Mouse (Mus musculus) G1E (cell line): ENCODE measurements around the gene Rnf167. TPM values are rescaled to one million over a fixed set of nuclear protein-coding genes. Genes with fewer than 3 reads are reported as not detected.

Experiments used
- ATAC-seq: 2 replicates; pipeline ENCODE4 v1.8.0; 2016; ENCODE audit warnings: mild to moderate bottlenecking; ENCODE audit not compliant: insufficient number of reproducible peaks, poor library complexity, low FRiP score, severe bottlenecking; ENCODE audit errors: extremely low read depth
- DNase-seq: peaks from one replicate; pipeline ENCODE4 v3.0.0; 2012; ENCODE audit warnings: low spot score
- H3K27me3 ChIP-seq: 2 replicates; pipeline ENCODE4 v1.6.1; 2012; ENCODE audit warnings: mild to moderate bottlenecking, low read length, inconsistent platforms; ENCODE audit not compliant: insufficient read depth
- H3K36me3 ChIP-seq: replicated peaks from 2 replicates; pipeline ENCODE3; 2012; ENCODE audit warnings: mild to moderate bottlenecking, inconsistent platforms
- H3K4me1 ChIP-seq: 2 replicates; pipeline ENCODE4 v1.6.1; 2012; ENCODE audit warnings: low read depth, low read length, inconsistent platforms, mixed read lengths; ENCODE audit not compliant: insufficient read depth
- H3K4me3 ChIP-seq: 2 replicates; pipeline ENCODE4 v1.5.1; 2012; ENCODE audit warnings: low read depth, mild to moderate bottlenecking, inconsistent platforms, low read length, moderate library complexity, mixed read lengths
- H3K9me3 ChIP-seq: replicated peaks from 2 replicates; pipeline ENCODE4 v1.6.1; 2012; ENCODE audit warnings: inconsistent platforms
- CTCF ChIP-seq: IDR thresholded peaks from 2 replicates; pipeline ENCODE4 v1.5.1; 2012; ENCODE audit warnings: low read depth, low read length, inconsistent platforms, mixed read lengths
- GATA1 ChIP-seq: IDR thresholded peaks from 2 replicates; pipeline ENCODE4 v1.6.1; 2012; ENCODE audit warnings: borderline replicate concordance, low read length, inconsistent platforms, mixed read lengths
- GATA2 ChIP-seq: IDR thresholded peaks from 2 replicates; pipeline ENCODE4 v1.6.1; 2012; ENCODE audit warnings: low read depth, low read length, inconsistent platforms, borderline replicate concordance
- POLR2AphosphoS5 ChIP-seq: IDR thresholded peaks from 2 replicates; pipeline ENCODE4 v1.6.1; 2012; ENCODE audit warnings: low read depth, low read length, inconsistent platforms; ENCODE audit not compliant: insufficient replicate concordance
- TAL1 ChIP-seq: conservative IDR thresholded peaks from 2 replicates; pipeline ENCODE4 v1.6.1; 2012; ENCODE audit warnings: low read depth, low read length, inconsistent platforms, mixed read lengths
- polyA plus RNA-seq: library from polyadenylated mRNA; stranded (reverse); fragments of >175 nt; gene quantifications from 2 replicates; pipeline ENCODE4 v1.2.3, GENCODE M21; 2012
- total RNA-seq, 2 experiments: library from RNA; stranded (forward) in 1 of 2; stranded (reverse) in 1 of 2; fragments of 200-1000 nt in 1 of 2; fragments of >200 nt in 1 of 2; fragmentation: Nextera tagmentation in 1 of 2; gene quantifications; 2 replicates each; pipeline ENCODE4 v1.2.3; 2014 to 2017

Gene Rnf167
- total and polyA plus RNA-seq, 3 experiments: 64.1 to 115 (median 81.3) TPM

- Histone ChIP-seq H3K9me3 (no peaks in the 10 kb centered on the region), H3K36me3 (peaks cover 99% of the 10 kb centered on the region), H3K4me3 (no peak overlapping the region), H3K27me3 (no peaks in the 10 kb centered on the region), H3K4me1 (peaks cover 4% of the 10 kb centered on the region)
- ATAC-seq: no peak
- TF ChIP-seq CTCF: peak; percentile 2; the same call in 1 of the 2 replicates
- no peak for TF ChIP-seq GATA1
- DNase-seq: no peak
Observed at GRCm38 (mm10) chr11:70608381-70609066, 38.5 kb upstream of the Rnf167 start.

DNA sequence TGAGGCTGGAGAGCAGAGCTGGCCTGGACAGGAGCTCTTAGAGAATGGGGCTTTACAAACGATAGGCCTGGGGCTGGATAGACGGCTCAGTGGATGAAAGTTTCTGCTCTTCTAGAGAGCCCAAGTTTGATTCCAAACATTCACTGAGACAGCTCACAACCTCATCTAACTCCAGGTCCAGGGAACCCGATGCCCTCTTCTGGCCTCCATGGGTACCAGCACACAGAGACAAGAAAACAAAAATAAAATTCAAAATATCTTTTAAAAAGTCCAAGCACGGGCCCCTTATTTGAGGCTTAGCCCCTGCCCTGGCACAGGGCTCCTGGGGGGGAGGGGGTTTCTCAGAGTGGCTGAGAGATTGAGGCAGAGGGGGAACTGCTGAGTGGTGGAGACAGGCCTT lies 36.3 kb upstream of the Rnf167 start:
- DNase-seq (no peak), ATAC-seq (no peak)
- Histone ChIP-seq H3K36me3 (peaks cover 91% of the 10 kb centered on the region), H3K4me3 (no peak overlapping the region), H3K9me3 (no peaks in the 10 kb centered on the region), H3K4me1 (peaks cover 13% of the 10 kb centered on the region), H3K27me3 (no peaks in the 10 kb centered on the region)
- TF ChIP-seq CTCF (no peak), POLR2AphosphoS5 (no peak)

DNA sequence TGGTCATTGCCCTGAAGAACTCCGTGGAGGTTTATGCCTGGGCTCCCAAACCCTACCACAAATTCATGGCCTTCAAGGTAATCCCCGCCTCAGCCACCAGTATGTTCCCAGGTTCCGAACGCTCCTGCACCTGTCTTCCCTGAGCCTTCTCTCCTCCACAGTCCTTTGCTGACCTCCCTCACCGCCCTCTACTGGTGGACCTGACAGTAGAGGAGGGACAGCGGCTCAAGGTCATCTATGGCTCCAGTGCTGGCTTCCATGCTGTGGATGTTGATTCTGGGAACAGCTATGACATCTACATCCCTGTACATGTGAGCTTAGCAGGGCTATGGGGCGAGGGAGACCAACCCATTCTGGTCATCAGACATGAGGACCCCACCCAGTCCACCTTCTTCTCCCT lies 34.5 kb upstream of the Rnf167 start:
- no peak overlapping the region for H3K4me3 ChIP-seq
- peaks cover 13% of the 10 kb centered on the region for H3K4me1 ChIP-seq
- peaks cover 4% of the 10 kb centered on the region; the same call in 1 of the 2 replicates for H3K27me3 ChIP-seq
- TF ChIP-seq CTCF (no peak), GATA2 (no peak), POLR2AphosphoS5 (no peak), TAL1 (no peak), GATA1 (no peak)
- DNase-seq (no peak), ATAC-seq (no peak)
- no peaks in the 10 kb centered on the region for H3K9me3 ChIP-seq
- peaks cover 80% of the 10 kb centered on the region for H3K36me3 ChIP-seq

DNA sequence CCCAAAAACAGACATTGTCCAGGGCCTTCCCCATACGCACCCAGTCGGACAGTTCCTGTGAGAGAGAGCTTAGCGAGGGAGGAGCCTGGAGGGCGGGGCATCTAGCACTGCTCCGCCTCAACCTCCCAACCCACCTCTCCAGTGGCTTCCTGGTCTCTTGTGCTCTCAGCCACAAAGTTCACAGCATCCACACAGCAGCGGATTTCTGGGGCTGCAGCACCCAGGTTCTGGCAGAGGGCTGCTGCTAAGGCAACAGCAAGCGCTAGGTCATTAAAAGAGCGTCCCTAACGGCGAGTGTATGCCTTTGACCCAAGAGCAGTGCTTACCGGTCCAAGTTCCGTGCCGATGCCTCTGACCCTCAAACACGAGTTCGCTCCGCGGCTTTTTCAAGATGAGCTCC lies 32.0 kb upstream of the Rnf167 start:
- ATAC-seq (peak; percentile 34; the same call in 1 of the 2 replicates), DNase-seq (peak; percentile 76)
- H3K36me3 ChIP-seq: peaks cover 54% of the 10 kb centered on the region
- TF ChIP-seq POLR2AphosphoS5 (no peak), GATA2 (no peak)
- peaks cover 13% of the 10 kb centered on the region for H3K4me1 ChIP-seq
- peak overlapping the region; percentile 62; the same call in 1 of the 2 replicates for H3K4me3 ChIP-seq
- peaks cover 13% of the 10 kb centered on the region; the same call in 1 of the 2 replicates for H3K27me3 ChIP-seq
- no peaks in the 10 kb centered on the region for H3K9me3 ChIP-seq

DNA sequence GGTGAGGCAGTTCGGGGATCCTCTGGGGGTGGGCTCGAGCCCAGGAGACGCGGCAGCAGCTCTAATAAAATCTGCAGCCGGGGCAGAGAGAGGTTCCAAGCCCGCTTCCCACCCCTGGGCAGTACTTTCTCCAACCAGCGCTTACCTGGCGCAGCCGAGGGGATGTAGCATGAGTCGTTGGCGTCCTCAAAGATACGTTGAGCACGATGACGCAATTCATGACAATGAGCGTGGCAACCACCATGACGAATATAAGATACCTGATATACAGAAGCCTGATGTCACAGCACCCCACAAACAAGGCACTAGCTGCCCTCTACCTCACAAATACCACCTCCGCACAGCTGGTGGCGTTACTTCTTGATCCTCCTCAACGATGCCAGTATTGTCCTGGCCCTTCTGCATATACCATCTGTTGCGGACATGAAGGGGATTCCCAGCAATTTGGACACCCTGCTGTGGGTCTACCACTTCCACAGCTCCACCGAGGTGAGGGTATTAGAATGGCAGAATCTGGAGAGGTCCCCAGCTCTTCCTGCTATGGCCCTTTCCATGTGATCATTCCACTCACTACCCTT lies 31.4 kb upstream of the Rnf167 start, which contains the start of gene 4930544D05Rik:
4930544D05Rik (plus strand) TSS at position 333 of the 578 bp plus-strand sequence.
- H3K4me3 ChIP-seq: peak within 1 kb of the TSS; percentile 62; the same call in 1 of the 2 replicates
- H3K27me3 ChIP-seq: peaks cover 13% of the 10 kb centered on the region; the same call in 1 of the 2 replicates
- peaks cover 49% of the 10 kb centered on the region for H3K36me3 ChIP-seq
- ATAC-seq: no peak
- H3K4me1 ChIP-seq: peaks cover 13% of the 10 kb centered on the region
- TF ChIP-seq GATA1 (no peak), GATA2 (no peak), CTCF (no peak), TAL1 (no peak), POLR2AphosphoS5 (no peak)
- H3K9me3 ChIP-seq: no peaks in the 10 kb centered on the region
- no peak for DNase-seq

GRCm38 (mm10) chr11:70619101-70619500 lies 27.9 kb upstream of the Rnf167 start, which contains the start of gene Chrne:
Gene Chrne (minus strand): TSS chr11:70619216.
- DNase-seq (no peak), ATAC-seq (no peak)
- H3K9me3 ChIP-seq: no peaks in the 10 kb centered on the region
- H3K27me3 ChIP-seq: peaks cover 16% of the 10 kb centered on the region; the same call in 1 of the 2 replicates
- no peak within 1 kb of the TSS for H3K4me3 ChIP-seq
- H3K4me1 ChIP-seq: peaks cover 26% of the 10 kb centered on the region
- H3K36me3 ChIP-seq: peaks cover 18% of the 10 kb centered on the region
- TF ChIP-seq POLR2AphosphoS5 (no peak), TAL1 (no peak), GATA2 (no peak), GATA1 (no peak), CTCF (no peak)
